In genomic region chr8:123374239-123374578, GRCm38 (mm10) we compare ENCODE assay signal across 7 mouse cellular contexts. TPM values are rescaled to one million over a fixed set of nuclear protein-coding genes. Genes with fewer than 3 reads are reported as not detected.
DNase-seq lines count a peak whose midpoint lies in the region; ATAC-seq lines count a peak whose summit lies in the region.

No protein-coding gene starts in this region.

- under 1% methylated on average over 20 of the region's 20 CpGs for WGBS in embryonic facial prominence, embryonic 10.5 days
- WGBS in limb, embryonic 11.5 days: 0% methylated on average over 20 of the region's 20 CpGs
- under 1% methylated on average over 20 of the region's 20 CpGs for WGBS in midbrain, embryonic 14.5 days

- peak overlapping the region; percentile 72 for H3K4me3 ChIP-seq in embryonic facial prominence, embryonic 10.5 days
- H3K4me3 ChIP-seq in limb, embryonic 11.5 days (ENCODE audit: low read depth, low read length): peak overlapping the region; percentile 78
- peak overlapping the region; percentile 85 for H3K4me3 ChIP-seq in midbrain, embryonic 14.5 days (replicated peaks; ENCODE audit: low read depth, low read length)

- peak overlapping the region; percentile 82 for H3K9ac ChIP-seq in limb, embryonic 11.5 days (ENCODE audit: low read length)
- H3K9ac ChIP-seq in midbrain, embryonic 14.5 days (replicated peaks; ENCODE audit: low read length): peak overlapping the region; percentile 75

- peaks cover 24% of the 10 kb centered on the region for H3K4me1 ChIP-seq in embryonic facial prominence, embryonic 10.5 days
- 0 out of 2 replicates have a peak, but pooled peaks cover 3% of the 10 kb centered on the region for H3K4me1 ChIP-seq in limb, embryonic 11.5 days (ENCODE audit: control insufficient read depth, insufficient read depth, low read length)
- peaks cover 9% of the 10 kb centered on the region; the same call in 1 of the 2 replicates for H3K4me1 ChIP-seq in midbrain, embryonic 14.5 days (ENCODE audit: control insufficient read depth, insufficient read depth, low read length)

- H3K36me3 ChIP-seq in embryonic facial prominence, embryonic 10.5 days (replicated peaks): peaks cover 28% of the 10 kb centered on the region
- peaks cover 2% of the 10 kb centered on the region; the same call in 1 of the 2 replicates for H3K36me3 ChIP-seq in limb, embryonic 11.5 days (ENCODE audit: control insufficient read depth, insufficient read depth, low read length)
- H3K36me3 ChIP-seq in midbrain, embryonic 14.5 days (ENCODE audit: control insufficient read depth, insufficient read depth, low read length): peaks cover 24% of the 10 kb centered on the region

- H3K9me3 ChIP-seq in embryonic facial prominence, embryonic 10.5 days: no peaks in the 10 kb centered on the region
- H3K9me3 ChIP-seq in limb, embryonic 11.5 days (ENCODE audit: control insufficient read depth, low read length): no peaks in the 10 kb centered on the region
- H3K9me3 ChIP-seq in midbrain, embryonic 14.5 days (ENCODE audit: control insufficient read depth, low read length): no peaks in the 10 kb centered on the region

- peak overlapping the region; percentile 77 for H3K4me2 ChIP-seq in limb, embryonic 11.5 days (ENCODE audit: low read depth, severe bottlenecking)
- peak overlapping the region; percentile 84 for H3K4me2 ChIP-seq in midbrain, embryonic 14.5 days (ENCODE audit: low read length)

- ATAC-seq in limb, embryonic 11.5 days (ENCODE audit: insufficient number of reproducible peaks, low FRiP score, low TSS enrichment, low read depth): peak; percentile 83
- ATAC-seq in midbrain, embryonic 14.5 days (ENCODE audit: low FRiP score, low TSS enrichment): peak; percentile 84

- peak; percentile 98 for DNase-seq in adrenal gland, postnatal 10 days
- peak; percentile 96 for DNase-seq in embryonic facial prominence, embryonic 10.5 days (ENCODE audit: low spot score)
- DNase-seq in heart, adult 11 months: peak; percentile 99
- peak; percentile 95 for DNase-seq in kidney, adult 18-20 months
- peak; percentile 97 for DNase-seq in limb, embryonic 11.5 days (ENCODE audit: low spot score)
- DNase-seq in midbrain, embryonic 14.5 days: peak; percentile 95
- peak; percentile 88 to 95 for DNase-seq in spleen, adult 18-20 months

- H3K27ac ChIP-seq in embryonic facial prominence, embryonic 10.5 days (replicated peaks): peak overlapping the region; percentile 91
- H3K27ac ChIP-seq in limb, embryonic 11.5 days (replicated peaks; ENCODE audit: low read depth, low read length): peak overlapping the region; percentile 91
- H3K27ac ChIP-seq in midbrain, embryonic 14.5 days (replicated peaks; ENCODE audit: low read depth, low read length): peak overlapping the region; percentile 95

- no peaks in the 10 kb centered on the region for H3K27me3 ChIP-seq in embryonic facial prominence, embryonic 10.5 days (replicated peaks; ENCODE audit: low read depth, poor library complexity, severe bottlenecking)
- no peaks in the 10 kb centered on the region for H3K27me3 ChIP-seq in limb, embryonic 11.5 days (ENCODE audit: control insufficient read depth, insufficient read depth, low read length)
- H3K27me3 ChIP-seq in midbrain, embryonic 14.5 days (ENCODE audit: control insufficient read depth, insufficient read depth, low read length): no peaks in the 10 kb centered on the region

RNA-seq across cellular contexts. Expression of gene Tcf25, which starts 0.7 kb away (rescaled TPM):
- 100 to 1,000 TPM; 177 TPM for total RNA-seq in adrenal gland, postnatal 10 days (2021)
- 141 and 144 TPM in 2 replicates for polyA plus RNA-seq in embryonic facial prominence, embryonic 10.5 days (2016; fragmentation: Nextera tagmentation; extraction: Ambion mirVana)
- polyA plus RNA-seq in limb, embryonic 11.5 days (2014; fragmentation: Nextera tagmentation; extraction: Ambion mirVana): 136 and 149 TPM in 2 replicates
- polyA plus RNA-seq in midbrain, embryonic 14.5 days (2014; fragmentation: Nextera tagmentation; extraction: Ambion mirVana): 254 and 294 TPM in 2 replicates

RNA-seq across cellular contexts. Expression of gene Mc1r, which starts 32.7 kb away (rescaled TPM):
- not detected for total RNA-seq in adrenal gland, postnatal 10 days (2021)
- not detected in 2 replicates for polyA plus RNA-seq in embryonic facial prominence, embryonic 10.5 days (2016; fragmentation: Nextera tagmentation; extraction: Ambion mirVana)
- polyA plus RNA-seq in limb, embryonic 11.5 days (2014; fragmentation: Nextera tagmentation; extraction: Ambion mirVana): not detected in 2 replicates
- polyA plus RNA-seq in midbrain, embryonic 14.5 days (2014; fragmentation: Nextera tagmentation; extraction: Ambion mirVana): 0.24 and 0.28 TPM in 2 replicates

RNA-seq across cellular contexts. Expression of gene Tubb3, which starts 37.0 kb away (rescaled TPM):
- total RNA-seq in adrenal gland, postnatal 10 days (2021): 10 to 100 TPM; 29.3 to 74.9 TPM
- polyA plus RNA-seq in embryonic facial prominence, embryonic 10.5 days (2016; fragmentation: Nextera tagmentation; extraction: Ambion mirVana): 223 and 230 TPM in 2 replicates
- polyA plus RNA-seq in limb, embryonic 11.5 days (2014; fragmentation: Nextera tagmentation; extraction: Ambion mirVana): 9.3 and 11.2 TPM in 2 replicates
- polyA plus RNA-seq in midbrain, embryonic 14.5 days (2014; fragmentation: Nextera tagmentation; extraction: Ambion mirVana): 2,028 and 2,035 TPM in 2 replicates

RNA-seq across cellular contexts. Expression of gene Spire2, which starts 41.7 kb away (rescaled TPM):
- 1 to 10 TPM; 2.0 to 2.5 TPM for total RNA-seq in adrenal gland, postnatal 10 days (2021)
- polyA plus RNA-seq in embryonic facial prominence, embryonic 10.5 days (2016; fragmentation: Nextera tagmentation; extraction: Ambion mirVana): 4.3 and 5.8 TPM in 2 replicates
- polyA plus RNA-seq in limb, embryonic 11.5 days (2014; fragmentation: Nextera tagmentation; extraction: Ambion mirVana): 0.95 and 1.9 TPM in 2 replicates
- polyA plus RNA-seq in midbrain, embryonic 14.5 days (2014; fragmentation: Nextera tagmentation; extraction: Ambion mirVana): 32.8 and 36.0 TPM in 2 replicates

RNA-seq across cellular contexts. Expression of gene Def8, which starts 49.1 kb away (rescaled TPM):
- total RNA-seq in adrenal gland, postnatal 10 days (2021): 10 to 100 TPM; 33.2 to 40.3 TPM
- 43.5 and 44.5 TPM in 2 replicates for polyA plus RNA-seq in embryonic facial prominence, embryonic 10.5 days (2016; fragmentation: Nextera tagmentation; extraction: Ambion mirVana)
- 37.3 and 37.6 TPM in 2 replicates for polyA plus RNA-seq in limb, embryonic 11.5 days (2014; fragmentation: Nextera tagmentation; extraction: Ambion mirVana)
- polyA plus RNA-seq in midbrain, embryonic 14.5 days (2014; fragmentation: Nextera tagmentation; extraction: Ambion mirVana): 42.0 and 48.2 TPM in 2 replicates

Comparison
In these comparisons a context has a peak if more than half of its experiments do, and no peak if none do; other contexts are left out.
1. Peak in every context shown above with its lines: DNase-seq, ATAC-seq, H3K4me3 ChIP-seq and H3K27ac ChIP-seq.
2. RNA of gene Tubb3, which starts 37.0 kb away (polyA plus RNA-seq): 2,028 to 2,035 TPM in midbrain, embryonic 14.5 days and 223 to 230 TPM in embryonic facial prominence, embryonic 10.5 days; 9.3 to 11.2 TPM in limb, embryonic 11.5 days; every median in the first group is over 10 times any median in the second.